Mouse (Mus musculus) right cerebral cortex, postnatal 25 days (tissue): ENCODE results near the gene Cyct.

Experiments used
- DNase-seq: peaks from one replicate; pipeline ENCODE4 v3.0.0; 2022

Cyct gene

DNA sequence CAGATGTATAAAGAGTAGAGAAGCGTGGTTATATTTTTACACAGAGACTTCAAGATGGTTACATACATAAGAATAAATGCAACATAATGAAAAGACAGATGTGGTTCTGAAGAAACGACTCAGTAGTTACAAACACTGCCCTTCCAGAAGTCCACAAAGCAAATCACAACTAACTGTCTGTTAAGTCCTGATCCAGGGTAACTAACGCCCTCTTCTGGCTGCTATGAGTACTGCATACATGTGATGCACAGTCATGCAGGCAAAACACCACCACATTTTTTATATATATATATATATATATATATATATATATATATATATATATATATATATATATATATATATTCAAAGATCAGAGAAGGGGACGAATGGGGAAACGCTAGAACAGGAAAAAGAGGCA lies 25.7 kb downstream of the Cyct start:
- no peak for DNase-seq

- no peak for DNase-seq
Measured at GRCm38 (mm10) chr2:76332161-76332805, 28.0 kb downstream of the Cyct start.

GRCm38 (mm10) chr2:76330081-76330480 lies 30.2 kb downstream of the Cyct start:
- DNase-seq: no peak

DNA sequence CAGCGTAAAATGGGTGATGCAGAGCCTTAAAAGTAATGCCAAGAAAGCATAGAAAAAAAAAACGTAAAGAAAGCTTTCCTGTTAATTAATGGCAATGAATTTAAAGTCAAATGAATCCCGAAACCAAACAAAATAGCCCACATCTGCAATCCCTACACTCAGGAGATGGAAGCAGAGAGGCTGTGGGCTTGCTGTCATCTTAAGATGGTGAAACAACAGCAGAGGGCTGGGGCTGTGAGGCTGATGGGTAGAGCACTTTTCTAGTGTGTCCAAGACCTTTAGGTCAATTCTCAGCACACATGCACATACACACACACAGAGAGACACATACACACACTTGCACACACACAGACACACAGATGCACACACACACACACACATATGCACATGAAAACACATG lies 34.1 kb downstream of the Cyct start:
- no peak for DNase-seq

GRCm38 (mm10) chr2:76324463-76324862 lies 35.8 kb downstream of the Cyct start:
- no peak for DNase-seq

DNA sequence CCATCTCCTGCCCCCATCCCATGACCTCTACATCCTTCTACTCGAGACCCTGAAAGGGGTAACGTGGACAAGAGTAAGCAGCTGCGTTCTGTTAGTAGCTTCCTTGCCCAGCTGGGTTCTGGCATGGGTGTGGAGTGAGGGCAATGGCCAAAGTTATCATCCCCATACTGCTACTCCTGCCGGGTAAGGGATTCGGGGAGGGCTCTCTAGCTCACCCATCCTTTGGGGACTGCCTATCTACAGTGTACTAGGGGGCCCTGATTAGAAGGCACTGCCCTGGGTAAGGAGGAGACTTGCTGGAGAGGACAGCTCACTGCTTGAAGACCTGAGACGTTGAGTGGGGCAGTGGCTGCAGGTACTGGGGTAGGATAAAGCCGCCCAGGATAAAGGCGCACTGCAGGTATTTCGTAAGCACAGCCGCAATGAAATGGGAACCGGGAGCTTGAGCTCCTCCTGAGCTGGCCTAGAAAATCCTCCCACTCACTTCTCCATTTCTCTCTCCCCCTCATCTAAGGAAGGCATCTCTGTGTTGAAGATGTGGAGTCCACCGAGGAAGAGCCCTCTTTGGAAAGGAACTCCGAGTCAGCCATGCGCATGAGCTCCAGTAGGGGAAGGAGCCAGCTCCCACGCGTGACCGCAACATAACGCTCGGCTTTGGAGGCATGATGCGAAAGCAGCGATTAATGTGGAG lies 36.9 kb downstream of the Cyct start:
- DNase-seq: peak; percentile 14

- DNase-seq: no peak
Measured at GRCm38 (mm10) chr2:76320336-76320735, 39.9 kb downstream of the Cyct start.

DNA sequence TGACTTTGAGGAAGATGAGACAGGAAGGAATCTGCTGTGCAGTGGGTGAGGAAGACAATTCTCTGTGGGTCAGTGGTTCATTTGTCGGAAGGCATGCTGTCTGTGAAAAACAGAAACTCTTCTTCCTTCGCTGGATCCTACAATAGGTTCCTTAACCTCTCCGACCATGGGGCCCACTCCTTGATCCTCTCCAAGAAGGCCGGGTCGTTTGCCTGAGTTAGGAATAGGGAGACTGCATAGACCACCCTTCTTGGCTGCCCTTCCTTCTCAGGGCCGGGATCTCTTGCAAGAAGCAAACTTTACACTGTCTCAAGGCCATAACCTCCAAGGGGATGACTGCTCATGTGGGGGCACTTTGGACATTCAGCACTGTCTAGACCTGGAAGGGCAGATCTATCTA lies 41.0 kb downstream of the Cyct start:
- no peak for DNase-seq
